Mouse (Mus musculus): ENCODE results near the gene Cacna1c.

Gene Cacna1c

DNA sequence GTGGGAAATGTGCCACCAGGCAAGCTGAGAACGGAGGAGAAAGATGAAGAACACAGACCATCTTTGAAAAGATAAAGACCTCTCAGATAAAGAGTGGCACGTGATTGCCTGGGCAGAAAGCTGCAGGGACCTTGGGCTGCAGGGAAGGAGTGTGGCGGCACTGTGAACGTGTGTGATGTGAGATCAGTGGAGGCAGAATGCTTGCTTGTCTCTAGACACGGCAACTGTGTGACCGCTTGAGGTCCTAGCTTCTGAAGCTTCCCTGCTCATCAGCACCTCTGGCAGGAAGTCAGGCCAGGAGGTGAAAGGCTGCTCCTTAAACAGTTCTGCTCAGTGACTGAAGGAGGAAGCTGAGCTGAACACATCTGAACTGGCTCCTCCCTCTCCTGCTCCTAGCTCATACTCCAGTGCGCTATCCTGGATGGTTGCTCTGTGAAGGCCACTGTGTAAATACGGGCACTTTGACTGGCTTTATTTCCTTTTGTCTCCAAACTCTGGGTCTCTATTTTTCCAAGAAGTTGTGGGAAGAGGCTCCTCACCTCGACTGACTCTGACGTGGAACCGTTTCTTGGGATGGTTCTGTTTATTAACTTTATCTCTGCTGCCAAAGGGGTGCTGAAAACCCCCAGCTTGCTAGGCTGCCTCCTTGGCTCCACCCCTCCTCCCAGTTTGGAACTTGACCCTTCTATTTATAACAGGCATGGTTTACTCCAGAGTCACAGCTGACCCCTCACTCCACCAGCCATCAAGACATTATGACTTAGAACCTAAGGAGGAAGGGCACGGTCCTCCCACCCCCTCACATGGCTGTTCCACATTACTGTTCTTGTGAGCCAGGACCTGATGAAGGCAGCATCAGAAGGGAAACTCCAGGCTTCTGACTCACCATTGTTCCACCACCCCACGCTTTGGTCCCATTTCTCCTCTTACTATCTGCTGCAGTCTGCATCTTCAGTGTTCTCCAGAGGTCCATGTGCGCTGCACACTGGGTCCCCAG is 357.0 kb downstream of the Cacna1c start:
- no peak for DNase-seq

DNA sequence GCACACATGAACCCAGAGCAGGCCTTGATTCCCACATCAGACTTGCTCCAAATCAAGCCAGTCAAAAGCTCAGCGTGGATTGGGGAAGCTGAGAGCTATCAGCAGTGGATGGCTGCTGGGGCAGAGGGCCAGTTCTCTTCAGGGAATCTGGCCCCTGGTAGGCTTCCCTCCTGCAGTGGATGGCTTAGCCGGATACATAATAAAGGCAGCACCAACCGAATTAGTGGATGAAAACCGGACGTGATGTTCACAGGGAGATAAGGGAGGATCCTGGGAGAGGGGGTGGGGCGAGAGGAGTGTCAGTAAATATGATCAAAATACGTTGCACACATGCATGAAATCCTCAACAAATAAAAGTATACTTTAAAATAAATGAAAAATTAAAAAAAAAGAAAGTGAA is 359.5 kb downstream of the Cacna1c start:
- DNase-seq, result no peak

DNA sequence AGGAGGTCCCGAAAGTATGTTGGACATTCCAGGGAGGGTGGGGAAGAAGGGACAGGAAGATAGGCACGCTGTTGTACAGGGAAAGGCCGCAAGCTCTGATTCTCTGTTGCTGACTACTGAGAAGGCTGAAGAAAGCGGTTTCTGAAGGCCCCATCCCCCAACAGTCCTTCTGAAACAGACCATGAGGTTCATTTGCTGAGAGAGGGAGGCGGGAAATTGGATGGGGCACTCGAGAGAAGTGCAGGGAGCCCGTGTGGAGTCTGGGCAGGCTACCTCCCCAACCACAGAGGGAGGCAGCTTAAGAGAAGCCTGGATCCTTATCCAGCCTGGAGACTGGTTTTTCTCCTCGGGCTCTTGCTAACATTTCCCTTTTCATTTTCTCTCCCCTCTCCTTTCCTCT is 362.2 kb downstream of the Cacna1c start:
- no peak for DNase-seq

DNA sequence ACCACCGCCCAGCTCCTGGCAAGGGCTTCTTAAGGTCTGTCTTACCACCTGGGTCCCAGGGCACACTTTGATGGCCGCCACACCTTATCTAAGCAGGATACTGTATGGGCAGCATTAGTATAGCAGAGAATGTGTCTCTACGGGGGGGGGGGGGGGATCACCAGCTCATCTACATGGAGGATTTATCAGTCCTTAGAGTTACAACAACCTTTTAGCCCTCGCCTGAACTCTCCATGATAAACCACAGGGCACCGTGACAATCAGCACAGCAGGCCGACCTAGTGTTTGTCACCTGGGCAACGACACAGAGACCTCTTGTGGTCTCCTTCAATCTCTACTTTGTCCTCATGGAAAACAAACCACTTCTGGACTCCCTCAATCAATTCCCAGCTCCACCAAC is 363.2 kb downstream of the Cacna1c start:
- DNase-seq, result no peak

DNA sequence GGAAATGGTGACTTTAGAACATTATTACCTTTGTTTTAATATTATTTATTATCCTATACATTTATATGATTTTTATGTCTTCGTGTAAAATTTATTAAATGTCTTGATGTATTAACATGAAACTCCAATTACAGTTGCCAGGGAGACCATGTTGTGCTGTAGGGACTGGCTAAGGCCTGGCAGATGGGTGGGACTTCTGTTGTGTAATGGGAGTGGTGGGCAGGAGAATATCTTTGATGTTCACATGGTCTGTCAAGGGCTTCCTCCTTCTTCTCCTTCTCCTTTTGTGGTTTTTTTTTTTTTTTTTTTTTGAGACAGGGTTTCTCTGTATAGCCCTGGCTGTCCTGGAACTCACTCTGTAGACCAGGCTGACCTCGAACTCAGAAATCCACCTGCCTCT is 363.6 kb downstream of the Cacna1c start:
- no peak for DNase-seq

DNA sequence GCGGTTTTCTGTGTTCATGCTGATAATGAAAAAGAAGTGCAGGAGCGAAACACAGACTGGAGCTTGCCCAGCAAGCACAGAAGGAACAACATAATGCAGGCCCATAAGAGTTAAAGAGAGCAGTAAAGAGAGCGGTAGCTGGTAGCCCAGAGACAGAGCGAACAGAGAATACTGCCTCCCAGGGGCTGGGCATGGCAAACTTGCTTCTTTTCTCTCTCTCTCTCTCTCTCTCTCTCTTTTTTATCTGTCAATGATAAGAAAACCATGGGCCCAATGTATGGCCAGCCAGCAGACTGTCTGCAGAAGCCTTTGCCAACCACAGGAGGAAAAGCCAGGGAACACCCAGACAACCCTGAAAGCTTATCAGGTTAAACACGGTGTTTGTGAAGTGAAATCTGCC is 365.4 kb downstream of the Cacna1c start:
- DNase-seq, result no peak

DNA sequence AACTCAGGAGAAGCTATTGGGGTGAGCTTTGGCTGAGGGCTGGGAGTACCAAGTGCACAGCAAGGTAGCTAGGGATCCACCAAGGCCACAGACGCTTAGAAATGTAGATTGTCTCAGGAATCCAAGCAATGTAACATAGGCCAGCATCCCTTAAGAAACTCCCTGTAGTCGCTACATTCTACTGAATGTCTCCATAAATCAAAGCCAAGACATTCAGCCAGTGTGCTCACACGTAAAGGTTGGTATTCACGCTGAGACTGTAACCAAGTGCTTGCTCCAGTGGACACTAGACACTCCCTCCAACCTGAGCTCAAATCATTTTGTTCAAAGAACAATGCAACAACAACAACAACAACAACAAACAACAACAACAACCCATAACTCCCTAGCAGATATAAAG is 368.0 kb downstream of the Cacna1c start:
- no peak for DNase-seq

DNA sequence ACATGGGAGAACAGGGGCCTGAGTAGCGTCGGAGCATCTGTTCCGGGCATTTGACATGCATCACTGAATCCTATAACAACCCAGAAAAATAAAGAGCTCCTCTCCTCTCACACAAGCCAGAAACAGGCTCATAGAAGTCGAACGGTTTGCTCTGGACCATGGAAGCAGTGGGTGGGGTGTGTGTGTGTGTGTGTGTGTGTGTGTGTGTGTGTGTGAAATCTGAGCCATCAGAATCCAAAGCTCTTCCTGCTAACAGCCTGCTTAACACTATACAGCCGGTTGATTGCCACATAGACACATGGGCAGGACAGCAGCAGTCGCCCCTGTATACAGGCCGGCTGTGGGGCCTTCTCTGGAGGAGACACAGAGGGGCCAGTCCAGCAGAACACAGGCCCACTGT is 368.7 kb downstream of the Cacna1c start:
- DNase-seq, result no peak

DNA sequence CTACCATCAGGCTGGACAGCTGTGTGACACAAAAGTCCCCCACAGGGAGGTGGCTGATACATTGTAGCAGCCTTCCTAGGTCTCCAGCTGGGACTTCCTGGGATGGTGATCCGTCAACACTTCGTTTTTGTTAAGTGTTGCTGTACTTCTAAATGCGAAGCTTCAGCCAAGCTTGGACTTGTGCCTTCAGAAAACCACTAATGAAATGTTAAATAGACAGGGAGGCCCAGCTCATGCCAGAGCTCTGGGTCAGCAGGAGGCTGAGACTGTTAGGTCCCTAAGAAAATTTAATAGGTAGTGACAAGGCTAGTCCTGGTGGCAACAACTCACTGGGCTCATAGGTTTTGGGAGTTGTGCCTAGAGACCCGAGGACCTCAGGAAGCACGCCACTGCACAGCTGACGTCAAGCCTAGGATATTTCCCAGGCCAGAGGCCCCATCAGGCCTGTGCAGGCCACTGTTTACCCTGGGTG is 370.8 kb downstream of the Cacna1c start:
- no peak for DNase-seq

DNA sequence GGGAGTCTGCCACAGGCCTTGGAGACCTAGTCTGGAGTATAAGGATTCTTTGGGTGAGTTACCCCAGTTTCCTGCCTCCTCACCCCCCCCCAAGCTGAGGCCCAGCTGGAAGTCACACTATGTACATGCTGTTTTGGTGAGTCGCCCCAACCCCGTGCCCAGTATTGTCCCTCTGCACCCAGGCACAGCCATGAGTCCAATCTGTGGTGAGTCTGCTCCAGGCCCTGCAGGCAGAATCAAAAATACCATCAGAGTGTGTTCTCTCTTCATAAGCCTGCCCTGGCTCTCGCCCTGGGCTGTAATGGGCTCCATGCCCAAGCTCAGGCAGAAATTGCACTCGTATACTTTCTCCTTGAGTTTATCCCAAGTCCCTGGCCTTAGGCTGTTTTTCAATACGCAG is 374.7 kb downstream of the Cacna1c start:
- DNase-seq, result no peak

DNA sequence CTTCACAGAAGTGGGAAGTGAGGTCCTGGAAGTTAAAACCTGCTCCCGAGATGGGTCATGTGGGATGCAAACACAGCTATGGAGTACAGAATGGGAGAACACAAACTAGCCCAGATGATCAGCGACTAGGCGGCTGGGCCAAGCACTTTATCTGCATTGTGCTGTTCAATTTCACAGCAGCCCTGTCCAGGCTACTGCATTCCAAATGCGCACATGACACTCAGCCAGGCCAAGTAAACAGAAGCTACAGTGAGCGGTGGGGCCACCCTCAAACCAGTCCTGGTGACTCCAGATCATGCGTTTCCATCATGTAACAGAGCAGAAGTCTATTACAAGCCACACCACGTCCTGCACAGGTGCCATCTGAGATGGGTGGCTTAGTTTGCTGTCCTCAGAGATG is 376.6 kb downstream of the Cacna1c start:
- DNase-seq, result no peak

DNA sequence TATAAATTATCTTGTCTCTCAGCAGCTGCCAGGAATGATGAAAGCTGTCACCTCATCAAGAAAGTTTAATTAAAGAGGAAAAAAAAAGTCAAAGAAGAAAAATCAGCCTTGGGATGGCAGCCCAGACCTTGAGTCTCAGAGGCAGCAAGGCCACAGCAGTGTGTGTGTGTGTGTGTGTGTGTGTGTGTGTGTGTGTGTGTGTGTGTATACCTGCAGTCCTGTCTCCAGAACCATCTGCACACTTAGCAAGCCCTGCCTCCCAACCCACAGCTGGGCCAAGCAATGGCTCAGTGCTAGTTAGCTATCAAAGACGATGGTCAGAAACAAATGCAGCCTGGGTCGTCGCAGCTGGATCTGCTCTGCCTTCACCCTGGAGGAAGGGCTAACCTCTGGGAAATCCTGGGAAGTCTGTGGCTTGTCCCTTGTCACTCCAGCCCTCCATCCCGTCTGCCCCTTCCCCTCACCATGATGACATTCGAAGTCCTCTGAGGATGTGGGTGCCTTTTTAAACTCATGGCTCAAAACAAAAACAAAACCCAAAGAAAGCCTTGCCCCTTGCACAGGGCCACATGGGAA is 378.2 kb downstream of the Cacna1c start:
- DNase-seq, result no peak

DNA sequence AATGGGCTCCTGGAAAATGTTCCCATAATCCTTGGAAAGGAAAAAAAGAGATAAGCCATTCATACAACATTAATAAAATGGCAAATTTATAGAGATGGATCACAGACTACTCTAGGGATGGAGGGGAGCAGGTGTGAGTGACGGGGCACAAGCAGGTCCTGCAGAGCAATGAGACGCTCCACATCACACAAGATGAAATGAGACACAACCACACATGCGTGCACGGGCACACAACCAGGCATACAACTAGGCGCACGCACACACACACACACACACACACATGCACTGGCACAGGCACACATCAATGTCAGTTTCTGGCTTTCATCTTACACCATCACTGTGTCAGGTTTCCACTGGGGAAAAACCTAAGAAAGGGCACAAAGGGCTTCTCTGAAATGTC is 380.0 kb downstream of the Cacna1c start:
- no peak for DNase-seq

DNA sequence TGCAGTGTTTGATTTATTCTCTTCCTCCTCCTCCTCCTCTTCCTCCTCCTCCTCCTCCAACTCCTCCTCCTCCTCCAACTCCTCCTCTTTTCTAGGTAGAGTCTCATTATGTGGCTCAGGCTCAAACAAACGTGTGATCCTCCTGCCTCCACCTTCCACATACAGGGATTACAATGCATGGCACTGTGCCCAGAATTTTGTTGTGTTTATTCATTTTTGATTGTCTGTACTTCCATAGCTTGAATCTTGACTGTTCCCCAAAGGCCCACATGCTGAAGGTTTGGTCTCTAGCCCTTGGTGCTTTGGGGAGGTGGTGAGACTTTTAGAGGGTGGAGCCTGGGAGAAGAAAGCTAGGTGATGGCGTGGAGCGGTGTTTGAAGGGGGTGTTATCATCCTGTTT is 383.7 kb downstream of the Cacna1c start:
- no peak for DNase-seq

DNA sequence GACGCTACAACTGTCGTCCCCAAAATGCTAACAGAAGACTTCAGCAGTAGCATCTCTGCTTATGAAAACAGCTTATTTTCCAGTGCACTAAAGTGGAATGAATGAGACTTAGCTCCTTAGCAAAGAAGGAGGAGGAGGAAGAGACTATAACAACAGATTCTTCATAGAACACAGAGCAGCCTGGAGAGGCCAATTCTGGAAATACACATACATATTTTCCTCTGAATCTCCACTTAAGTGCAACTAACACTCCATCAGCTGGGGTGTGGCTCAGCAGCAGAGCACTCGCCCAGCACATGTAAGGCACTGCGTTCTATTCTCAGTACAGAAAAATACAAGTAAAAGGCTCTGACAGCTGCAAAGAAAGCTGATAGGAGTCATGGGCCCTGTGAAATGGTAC is 384.2 kb downstream of the Cacna1c start:
- no peak for DNase-seq

DNA sequence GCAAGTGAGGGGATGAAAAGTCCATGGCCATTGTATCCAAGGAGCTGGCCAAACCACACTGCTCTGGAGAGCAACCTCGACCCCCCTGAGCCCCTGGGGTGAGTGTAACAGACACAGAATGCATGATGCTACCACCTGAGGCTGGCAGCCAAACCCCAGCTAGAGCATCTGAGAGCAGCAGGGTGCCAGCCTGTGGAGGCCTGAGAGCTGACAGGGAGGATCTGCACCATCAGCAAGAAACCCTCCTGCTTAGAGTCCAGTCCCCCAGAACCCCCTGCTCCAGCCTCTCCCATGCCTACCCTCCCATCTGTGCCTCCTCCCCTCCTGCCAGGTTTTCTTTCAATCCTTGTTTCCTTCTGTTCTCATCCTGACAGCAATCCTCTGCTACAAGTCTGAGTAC is 385.4 kb downstream of the Cacna1c start:
- DNase-seq, result no peak

DNA sequence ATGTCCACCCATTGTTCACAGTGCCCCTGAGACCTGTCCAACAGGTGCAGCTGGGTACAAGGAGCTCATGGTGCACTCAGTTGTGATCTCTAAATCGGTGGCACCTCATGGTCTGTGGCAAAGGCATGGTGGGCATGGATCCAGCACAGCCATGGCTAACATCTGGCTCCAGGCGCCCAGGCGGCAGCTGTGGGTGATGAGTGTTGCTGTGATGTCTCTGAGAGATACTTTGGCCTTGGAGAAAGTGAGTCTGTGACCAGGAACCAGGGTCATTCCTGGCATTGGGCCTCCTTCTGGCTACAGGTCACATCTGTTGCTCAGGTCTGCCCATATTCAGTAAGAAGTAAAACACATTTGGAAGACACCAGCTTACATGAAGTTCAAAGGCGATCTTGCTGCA is 391.1 kb downstream of the Cacna1c start:
- no peak for DNase-seq

DNA sequence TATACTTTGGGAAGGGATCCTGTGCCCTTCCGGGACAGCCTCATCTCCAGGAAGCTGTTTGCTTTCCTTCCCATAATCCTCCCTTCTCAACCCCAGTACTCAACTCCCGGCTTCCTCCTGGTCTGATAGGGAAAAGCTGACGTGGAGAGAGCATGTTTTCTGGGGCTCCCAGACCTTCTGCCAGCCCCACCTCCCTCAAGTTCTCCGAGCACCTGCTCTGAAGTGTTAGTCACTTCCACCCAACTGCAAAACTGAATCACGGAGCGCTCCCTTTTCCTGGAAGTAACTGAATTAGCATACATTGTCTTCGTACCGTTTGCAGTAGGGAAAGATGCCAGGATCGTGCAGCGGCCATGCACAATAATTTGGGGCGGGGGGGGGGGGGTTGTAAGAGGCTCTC is 393.9 kb downstream of the Cacna1c start:
- DNase-seq, result no peak

DNA sequence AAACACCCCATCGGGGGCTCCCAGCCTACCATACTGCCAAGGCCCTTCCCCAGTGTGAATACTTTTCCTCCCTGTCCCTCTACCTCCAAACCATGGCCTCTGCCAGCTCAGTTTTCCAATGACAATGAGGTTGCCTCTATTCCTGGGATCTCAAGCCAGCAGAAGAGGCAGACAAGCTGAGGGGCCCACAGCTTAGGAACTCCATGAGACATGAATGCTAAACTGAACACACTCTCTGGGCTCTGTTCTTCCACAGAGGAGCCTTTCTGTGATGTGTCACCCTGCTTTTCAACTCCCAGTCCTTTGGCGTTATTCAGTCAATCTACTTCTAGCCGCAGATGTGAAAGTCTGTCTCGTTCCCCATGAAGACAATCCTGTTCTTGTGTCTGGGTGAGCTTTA is 399.8 kb downstream of the Cacna1c start:
- DNase-seq, result no peak

DNA sequence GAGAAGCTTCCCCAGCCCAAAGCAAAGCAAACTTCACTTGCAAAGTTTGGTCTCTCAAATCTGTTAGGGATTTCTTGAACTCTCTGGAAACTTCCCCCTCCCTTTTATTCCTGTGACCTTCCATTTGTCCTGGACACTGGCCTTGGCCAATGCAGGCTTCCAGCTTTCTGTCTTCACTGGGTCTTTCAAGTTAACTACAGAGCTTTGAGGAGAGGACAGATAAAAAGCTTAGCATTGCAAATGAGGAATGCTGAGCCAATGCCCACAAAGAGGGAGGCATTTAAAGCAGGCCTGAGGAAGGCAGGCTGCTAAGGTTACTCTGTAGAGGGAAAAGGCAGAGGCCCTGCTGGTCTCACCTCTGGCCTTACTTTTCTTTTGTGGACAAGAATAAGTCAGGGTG is 400.5 kb downstream of the Cacna1c start:
- no peak for DNase-seq

DNA sequence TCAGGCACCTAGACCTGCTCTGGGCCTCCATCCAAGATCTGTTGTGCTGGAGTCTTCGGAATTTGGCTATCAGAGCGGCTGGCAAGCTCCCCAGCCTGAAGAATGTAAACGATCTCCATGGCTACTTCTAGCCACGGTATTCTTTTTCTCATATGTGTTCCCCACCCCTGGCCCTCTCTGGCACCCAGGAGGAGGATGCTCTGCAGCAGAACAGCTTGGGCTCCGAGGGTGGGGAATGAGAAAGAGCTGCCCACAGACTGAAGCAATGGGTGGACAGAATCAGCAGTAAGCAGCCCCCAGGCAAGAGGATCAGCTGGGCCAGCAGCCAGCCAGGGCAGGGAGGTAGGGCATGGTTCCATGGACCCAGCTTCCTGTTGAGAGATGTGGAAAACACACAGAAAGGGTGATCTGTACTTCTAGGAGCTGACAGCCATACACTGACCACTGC is 404.3 kb downstream of the Cacna1c start:
- no peak for DNase-seq

DNA sequence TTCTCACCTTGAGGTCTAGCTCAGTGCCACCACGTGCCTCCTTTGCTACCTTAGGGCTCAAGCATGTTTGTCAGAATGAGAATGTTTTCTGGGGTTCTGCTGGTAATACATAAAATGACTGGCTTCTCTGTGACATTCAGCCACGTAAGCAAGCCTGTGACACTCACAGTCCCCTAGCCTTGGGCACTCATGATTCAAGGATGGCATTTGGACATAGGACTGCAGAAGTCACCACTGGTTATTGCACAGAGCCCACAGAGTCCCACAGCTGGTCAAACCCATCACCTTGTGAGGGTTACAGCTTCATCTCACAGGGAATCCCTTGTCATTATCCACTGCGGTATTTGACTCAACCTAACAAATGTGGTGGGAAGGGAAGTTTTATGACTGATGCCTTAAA is 408.3 kb downstream of the Cacna1c start:
- DNase-seq, result no peak

DNA sequence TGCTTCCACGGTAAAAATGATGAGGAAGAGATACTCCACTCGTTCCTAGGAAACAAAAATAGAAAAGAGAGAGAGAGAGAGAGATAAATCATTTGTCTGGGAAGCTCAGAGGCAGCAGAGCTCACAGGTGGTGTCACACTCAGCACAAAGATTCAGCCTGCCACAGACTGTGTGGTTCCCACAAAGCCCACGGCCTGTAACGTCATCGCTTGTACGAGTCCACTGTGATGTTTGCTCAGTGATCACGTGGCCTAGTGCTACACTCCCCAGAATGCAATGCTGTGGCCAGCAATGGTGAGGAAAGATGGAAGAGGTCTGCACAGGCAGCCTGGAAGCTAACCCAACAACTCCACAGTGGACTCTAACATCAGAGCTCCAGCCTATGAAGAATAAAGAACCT is 415.9 kb downstream of the Cacna1c start:
- DNase-seq, result no peak

DNA sequence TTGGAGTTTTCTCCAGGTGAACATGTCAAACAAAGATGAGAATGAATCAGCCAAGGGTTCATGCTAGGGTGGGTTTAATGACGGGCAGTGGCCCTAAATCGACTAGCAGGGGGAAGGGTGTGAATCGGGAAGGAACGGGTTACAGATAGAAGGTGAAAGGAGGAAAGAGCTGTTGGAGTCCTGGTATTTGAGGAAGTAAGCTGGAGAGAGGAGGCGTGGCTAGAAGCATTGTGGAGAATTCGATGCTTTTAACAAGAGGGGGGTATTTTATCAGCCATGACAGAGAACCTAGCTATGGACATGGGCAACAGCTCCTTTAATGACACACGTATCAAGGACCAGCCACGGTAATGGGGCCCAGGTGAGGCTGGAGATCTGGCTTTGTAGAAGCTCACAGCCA is 417.0 kb downstream of the Cacna1c start:
- no peak for DNase-seq
